Mouse (Mus musculus) left cerebral cortex, adult 8-10 months (tissue): ENCODE measurements around the gene AY074887. TPM values are rescaled to one million over a fixed set of nuclear protein-coding genes. Genes with fewer than 3 reads are reported as not detected.
A peak's percentile ranks its signal among the peaks of the same experiment; 100 is the strongest.
"Not testable (repeated sequence)": the region's sequence is repeated elsewhere in the genome, so short reads cannot be mapped to it uniquely, and the experiment has no call there.

Source experiments
- DNase-seq, 2 experiments: peaks; one replicate each; pipeline ENCODE4 v3.0.0; 2022; ENCODE audit warnings: low spot score in 2 of 2
- total RNA-seq, 4 experiments: library from RNA; stranded (reverse); gene quantifications; 2 replicates each; pipeline ENCODE4 v1.2.4; 2022

AY074887 gene
- not detected for total RNA-seq

DNA sequence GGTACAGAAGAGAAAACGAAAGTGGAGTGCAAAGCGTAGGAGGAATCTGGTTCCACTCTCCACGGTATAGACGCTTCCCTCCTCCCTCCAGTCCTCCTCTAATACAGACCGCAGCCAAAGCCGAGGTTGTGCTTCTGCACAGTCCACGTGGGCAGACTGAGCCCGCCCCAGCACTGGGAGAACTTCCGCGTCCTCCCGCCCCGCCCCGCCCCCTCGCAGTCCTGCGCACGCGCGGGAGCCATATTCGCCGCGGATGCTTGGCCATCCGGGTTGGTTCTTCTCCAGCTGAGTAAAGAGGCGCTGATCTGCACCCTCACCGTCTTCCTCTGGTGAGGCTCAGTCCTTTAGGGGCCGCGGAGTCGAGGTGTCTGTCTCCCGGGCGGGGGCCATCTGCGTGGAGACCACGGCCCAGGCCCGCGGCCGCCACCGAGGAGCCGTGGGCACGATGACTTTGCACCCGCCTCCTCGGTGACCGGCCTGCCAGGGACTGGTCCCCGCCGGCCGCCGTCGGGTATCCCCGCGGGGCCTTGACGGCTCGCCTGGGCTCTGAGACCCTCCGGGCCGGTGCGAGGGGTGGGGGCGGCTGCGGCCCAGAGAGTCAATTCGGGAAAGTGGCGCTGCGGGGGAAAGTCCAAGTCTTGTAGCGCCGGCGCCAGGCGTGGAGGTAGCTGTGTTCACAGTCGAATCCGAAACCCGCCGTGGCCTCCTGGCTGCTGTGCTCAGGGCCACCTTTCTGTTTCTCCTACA lies at the start of gene AY074887, which contains the start of gene Psma4:
Gene AY074887, minus strand, starts transcription at position 424 of the 747 bp plus-strand sequence.
Gene Psma4, plus strand, starts transcription at position 216 of the 747 bp plus-strand sequence.
- DNase-seq = peak; percentile 76 to 82

DNA sequence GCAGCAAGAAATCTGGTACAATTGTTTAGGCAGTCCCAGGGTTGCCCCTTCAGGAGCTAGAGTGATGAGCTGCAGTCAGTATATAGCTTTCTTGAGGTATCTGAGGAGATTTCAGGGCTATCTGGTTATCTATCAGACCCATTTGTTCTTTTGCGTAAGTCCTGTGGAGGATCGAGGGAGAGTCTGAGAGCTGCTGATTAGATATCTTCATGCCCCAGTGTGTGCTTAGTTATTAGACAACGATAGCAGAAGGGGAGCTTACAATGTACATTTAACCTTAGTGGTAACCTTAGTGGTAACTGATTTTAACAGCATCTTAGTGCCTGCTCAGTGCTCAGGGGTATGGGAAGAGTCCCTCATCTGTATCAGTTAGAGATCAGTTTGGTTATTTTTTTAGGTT lies 44.8 kb upstream of the AY074887 start:
- DNase-seq = no peak

DNA sequence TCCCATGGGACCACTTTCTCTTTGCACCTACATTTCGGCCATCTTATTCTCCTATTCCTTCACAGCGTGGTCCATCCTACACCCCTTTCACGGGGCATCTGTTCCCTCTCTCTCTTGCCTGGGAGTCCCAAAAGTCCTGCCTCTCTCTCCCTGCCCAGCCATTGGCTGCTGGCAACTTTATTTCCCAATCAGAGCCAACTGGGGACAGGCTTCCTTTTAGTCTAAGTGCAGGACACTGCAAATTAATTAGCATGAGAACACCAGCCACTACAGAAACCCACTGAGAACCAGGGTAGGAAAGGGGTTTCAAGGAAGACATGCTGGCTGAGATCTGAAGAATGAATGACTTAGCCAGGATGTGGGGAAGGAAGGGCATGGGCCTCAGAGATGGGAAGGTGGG lies 43.6 kb upstream of the AY074887 start:
- DNase-seq = no peak

DNA sequence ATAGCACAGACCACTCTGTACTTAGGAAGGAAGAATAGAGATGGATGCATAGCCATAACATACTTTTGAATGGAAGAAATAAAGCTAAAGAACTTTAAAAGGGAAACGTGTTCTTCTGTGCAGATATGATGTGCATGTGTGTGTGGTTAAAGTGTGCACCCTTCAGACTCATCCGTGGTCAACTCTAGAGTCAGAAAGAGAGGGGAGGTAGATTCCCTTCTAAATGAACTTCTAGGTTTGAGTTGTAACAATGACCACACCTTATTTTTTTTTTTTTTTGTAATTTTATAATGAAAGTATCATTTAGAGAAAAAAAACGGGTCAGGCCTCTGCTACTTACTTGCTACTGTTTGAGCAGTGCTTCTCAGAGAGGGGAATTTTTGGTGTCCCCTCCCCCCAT lies 39.6 kb upstream of the AY074887 start:
- DNase-seq = no peak

DNA sequence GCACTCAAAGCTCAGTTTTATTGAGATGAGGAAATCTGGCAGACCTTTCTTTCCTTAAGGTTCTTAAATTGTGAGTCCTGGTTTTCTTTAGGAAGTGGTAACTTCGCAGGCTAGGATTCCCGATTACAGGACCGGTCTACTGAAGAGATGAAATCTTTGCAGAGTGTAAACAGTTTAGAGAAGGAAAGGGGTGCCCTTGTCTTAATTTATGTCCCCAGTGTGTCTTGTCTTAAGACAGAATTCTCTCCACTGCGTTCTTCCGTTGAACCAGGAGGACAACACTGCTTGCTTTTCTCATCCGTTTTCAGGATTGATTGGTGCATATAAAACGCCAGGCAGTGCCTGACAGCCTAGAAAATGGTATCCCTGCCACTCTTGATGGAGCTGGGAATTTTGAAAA lies 31.6 kb upstream of the AY074887 start:
- DNase-seq = no peak

DNA sequence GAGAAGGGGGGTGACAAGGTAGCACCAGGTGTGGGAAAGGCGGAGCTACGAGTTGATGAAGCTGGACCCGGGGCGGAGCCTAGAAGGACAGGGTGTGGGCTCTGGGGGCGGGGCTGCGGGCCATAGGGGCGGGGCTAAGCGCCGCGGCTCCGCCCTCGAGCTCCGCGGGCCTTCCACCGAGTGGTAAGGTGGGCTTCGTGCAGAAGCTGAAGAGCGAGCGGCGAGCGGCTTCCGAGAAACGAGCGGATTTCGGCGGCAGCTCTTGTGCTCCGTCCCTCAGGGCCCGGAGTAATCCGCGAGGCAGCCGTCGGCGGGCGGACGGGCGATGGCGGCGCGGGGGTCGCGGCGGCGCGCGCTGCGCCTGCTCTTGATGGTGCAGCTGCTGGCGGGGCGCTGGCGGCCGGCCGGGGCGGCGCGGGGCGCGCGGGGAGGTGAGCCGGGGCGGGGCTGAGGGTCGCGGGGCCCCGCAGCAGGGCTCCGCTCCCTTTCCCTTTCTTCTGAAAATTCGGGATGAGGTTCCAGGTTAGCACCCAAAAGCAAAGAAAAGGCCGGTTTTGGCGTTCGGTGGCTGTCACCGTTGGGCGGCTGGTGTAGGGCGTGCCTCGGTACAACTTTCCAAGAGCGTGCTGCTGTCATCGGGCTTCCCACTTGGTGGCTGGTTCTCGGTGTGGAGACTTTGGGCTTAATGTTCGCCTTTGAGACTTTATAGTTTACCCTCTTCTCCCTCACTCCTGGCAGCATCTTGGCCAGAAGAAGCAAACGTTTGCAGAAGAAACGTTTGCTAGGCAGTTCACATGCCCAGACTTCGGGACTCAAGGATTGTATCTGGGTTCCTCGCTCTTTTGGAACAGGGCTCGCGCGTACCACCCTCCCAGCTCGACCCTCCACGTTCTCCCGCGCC lies 30.7 kb upstream of the AY074887 start:
- DNase-seq = no peak

DNA sequence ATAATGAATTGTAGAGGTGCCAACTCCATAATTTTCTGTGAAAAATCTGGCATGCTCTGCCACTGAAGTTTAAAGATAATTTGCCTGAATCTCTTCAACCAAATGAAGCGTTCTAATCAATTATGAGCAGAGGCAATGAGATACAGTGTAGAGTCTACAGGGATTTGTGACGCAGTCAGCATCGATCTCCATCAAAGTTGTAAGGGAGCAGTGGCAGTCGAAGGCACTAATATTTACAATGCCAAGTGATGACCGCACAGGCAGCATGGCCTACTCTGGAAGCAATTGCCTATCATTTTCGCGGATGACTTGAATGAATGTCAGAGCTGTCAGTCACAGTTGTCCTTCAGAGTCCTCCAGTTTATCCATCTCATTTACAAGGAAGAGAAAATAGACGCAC lies 29.9 kb upstream of the AY074887 start, which contains the start of gene Chrna5:
Gene Chrna5, plus strand, starts transcription at position 207 of the 400 bp plus-strand sequence.
- DNase-seq = no peak

DNA sequence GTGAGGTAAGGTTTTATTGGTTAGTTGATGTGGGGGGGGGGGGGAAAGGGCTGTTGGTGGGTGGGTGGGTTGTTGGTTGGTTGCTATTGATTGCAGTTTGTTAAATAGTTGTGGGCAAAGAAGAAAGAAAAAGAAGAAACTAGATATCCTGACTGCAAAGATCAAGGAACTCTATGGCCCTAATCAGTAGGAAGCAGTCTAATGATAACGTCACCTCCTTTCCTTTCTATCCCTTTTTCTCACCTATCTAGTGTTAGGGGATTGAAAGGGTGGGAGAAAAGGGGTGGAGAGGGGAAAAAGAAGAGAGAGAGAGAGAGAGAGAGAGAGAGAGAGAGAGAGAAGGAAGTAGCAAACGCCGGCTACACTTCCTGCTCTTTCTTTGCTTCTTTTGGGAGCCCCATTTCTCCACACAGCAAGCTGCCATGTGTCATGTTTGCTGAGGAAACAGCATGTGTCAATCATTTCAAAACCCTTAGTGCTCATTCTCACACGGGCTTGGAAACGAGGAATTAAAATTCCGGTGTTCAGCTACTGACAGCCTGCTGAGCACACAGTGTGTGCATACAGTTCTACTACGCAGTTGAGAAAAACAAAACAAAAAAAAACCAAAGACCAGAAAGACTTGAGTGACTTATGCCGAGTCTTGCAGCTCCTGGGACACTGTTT lies 19.3 kb upstream of the AY074887 start:
- DNase-seq = no peak

DNA sequence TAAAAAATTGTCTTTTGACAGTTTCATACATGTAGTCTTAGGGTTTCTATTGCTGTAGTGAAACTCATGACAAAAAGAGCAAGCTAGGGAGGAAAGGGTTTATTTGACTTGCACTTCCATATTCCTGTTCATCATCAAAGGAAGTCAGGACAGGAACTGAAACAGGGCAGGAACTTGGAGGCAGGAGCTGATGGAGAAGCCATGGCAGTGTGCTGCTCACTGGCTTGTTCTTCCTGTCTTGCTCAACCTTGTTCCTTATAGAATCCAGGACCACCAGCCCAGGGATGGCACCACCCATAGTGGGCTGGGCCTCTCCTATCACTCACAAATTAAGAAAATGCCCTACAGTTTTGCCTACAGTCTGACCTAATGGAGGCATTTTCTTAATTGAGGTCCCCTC lies 12.9 kb upstream of the AY074887 start:
- DNase-seq = no peak

DNA sequence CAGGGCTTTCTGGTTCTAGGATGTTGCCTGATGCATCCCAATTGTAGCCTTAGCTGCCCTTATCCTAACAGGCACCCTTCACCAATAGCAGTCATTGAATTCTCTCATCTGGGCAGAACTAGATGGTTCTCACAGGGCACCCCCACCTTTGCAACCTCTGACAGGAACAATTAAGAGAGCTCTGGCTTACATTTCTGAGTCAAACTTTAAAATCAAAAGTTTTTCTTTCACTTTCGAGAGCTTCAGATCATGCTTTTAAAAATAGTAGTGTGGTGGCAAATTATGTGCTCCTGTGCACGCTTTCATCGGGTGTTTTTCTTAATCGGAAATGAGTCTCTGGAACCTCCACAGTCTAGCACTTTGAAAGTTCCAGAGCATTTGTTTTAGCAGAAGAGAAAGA lies 10.3 kb upstream of the AY074887 start:
- DNase-seq = no peak

DNA sequence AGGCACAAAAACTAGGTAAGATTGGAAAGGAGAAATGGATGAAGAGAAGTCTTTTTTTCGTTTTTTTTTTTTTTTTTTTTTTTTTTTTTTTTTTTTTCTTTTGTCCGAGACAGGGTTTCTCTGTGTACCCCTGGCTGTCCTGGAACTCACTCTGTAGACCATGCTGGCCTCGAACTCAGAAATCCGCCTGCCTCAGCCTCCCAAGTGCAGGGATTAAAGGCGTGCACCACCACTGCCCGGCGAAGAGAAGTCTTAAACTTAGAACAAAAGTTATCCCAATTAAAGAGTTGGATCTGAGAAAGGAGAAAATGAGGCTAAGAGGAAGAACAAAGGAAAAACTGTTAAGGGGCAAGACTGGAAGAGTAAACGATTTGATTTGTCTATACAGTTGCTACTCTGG lies 636 bp downstream of the AY074887 start:
- not testable (repeated sequence) for DNase-seq

DNA sequence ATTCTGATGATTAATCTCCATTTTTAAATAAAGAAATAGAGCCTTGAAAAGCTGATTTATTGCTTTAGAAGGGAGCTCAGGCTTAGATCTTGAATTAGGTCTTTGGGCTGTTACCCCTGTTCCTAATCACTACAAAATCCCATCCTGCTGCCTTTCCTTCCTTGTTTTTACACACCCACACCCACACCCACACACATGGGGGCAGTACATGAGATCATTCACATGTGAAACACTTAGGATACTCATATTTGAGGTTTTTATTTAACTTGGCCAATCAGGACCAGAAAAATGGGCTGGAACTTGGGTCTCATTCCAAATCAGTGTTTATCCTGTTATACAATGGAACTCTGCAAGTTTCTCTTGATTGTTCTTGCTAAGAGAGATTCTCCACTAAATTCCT lies 1.3 kb downstream of the AY074887 start:
- no peak for DNase-seq

DNA sequence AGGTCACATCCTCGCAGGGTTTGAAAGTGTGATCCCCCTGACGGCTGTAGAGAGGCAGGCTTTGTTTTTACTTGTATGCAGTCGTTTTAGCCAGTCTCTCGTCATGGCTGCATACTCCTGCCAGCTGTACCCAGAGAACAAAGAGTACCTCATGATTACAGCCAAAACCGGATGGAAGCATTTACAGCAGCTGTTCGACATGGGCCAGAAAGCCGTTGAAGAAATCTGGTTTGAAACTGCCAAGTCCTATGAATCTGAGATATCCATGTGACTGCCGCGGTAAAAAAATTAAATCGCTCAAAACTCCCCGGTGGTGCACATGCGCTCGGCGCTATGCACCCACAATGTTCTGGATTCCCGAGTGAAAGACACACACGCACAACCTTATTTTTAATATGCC lies 4.5 kb downstream of the AY074887 start:
- DNase-seq = no peak

DNA sequence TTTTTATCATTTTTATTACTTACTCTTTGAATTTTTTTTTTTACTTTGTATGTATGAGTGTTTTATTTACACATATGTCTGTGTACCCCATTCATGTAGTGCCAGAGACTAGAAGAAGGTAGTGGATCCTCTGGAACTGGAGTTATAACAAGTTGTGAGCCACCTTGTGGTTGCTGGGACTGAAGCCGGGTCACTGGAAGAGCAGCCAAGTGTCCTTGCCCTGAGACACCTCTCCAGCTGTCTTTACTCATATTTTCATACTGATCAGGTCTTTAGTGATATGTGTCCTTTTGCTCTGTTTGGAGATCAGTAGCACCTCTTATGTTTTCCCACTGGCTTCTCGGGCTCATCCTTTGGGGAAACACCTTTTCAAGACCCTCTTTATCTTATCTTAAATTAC lies 6.3 kb downstream of the AY074887 start:
- DNase-seq = no peak

DNA sequence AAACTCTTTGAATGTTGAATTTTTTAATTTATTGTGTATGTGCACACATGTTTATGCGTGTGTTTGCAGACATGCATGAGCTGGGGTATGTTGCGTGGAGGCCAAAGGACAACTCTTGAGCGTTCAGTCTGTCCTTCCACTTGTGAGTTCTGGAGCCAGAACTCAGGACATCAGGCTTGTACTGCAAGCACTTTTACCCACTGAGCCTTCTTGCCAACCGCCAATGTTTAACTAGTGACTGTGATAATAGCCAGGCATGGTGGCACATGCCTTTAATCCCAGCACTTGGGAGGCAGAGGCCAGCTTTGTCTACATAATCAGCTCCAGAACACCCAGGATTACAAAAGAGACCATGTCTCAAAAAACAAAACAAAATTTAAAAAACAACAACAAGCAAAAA lies 8.7 kb downstream of the AY074887 start:
- no peak for DNase-seq

DNA sequence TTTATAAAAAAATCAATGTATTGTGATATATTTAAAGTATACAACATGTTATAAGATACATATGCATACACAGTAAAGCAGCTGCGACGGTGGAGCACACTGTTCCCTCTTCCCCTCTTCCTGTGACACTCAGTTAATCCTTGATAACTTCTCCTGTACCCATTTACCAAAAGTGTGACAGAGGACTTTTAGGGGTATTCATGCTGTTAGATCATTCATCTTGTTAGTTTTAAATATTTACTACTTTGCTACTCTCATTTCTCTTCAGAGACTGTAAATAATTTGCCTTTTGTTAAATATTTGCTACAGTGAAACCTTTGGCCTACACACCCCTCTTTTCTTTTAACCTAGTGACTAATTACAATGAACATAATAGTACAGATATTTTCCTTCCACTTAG lies 18.4 kb downstream of the AY074887 start:
- DNase-seq = no peak

DNA sequence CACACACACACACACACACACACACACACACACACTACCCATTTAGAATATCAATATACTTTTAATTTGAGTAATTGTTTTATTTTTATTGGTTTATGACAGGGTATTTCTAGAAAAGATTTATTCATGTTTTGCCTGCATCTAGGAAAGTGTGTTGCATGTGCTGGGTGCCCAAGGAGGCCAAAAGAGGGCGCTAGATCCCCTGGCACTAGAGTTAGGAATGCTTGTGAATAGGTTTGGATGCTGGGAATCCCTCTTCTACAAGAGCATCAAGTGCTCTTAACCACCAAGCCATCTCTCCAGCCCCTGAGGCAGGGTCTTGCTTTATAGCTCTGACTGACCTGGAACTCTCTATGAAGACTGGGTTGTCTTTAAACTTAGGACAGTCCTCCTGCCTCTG lies 19.0 kb downstream of the AY074887 start:
- DNase-seq = no peak

DNA sequence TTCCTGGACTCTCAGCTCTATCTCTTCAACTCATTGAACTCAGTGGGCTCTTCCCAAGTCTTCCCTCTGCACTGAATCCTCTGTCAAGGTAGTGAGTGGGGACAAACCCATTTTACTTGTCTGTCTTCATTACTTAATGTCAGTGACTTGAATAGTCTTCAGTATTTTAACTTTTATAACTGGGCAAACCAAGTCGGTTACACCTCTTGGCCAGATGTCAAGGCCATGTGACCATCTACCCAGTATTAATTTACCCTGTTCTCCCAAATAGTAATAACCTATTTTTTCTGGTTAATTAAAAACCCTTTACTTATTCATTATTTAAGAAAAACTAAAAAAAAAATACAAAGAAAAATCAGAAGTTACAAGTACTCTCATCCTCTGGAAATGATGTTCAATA lies 20.1 kb downstream of the AY074887 start:
- no peak for DNase-seq

DNA sequence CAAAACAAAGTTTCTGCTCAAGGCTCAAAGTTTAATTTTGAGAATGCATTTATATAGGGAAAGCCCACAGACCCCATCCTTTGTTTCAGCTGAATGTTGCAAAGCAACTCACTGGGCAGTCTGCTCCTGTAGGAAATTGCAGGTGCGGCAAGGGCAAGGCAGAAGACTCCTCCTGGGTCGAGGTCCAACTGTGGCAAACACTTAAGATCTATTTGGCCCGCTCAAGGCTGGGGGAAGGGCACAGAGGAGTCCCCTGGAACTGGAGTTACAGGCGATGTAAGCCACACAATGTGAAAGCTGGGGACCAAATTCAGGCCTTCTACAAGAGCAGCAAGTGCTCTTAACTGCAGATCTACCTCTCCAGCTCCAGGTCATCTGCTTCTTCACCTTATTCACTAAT lies 30.9 kb downstream of the AY074887 start:
- DNase-seq = no peak

DNA sequence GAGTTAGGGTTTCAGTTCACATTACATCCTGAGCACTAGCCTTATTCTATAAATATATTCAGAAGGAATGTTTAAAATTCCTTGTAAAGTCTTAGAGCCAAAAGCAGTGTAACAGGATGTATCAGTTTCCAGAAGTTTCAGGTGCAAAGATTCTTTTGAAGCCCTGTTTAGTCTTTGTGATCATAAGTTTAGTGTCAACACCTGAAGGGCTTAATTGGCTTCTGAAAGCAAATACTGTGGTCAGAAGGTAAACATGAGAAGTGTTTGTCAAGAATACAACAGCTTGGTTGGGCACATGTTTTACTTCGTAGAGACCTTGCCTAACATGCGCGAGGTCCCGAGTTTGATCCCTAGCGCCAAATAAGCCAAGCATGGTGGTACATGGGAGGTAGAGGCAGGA lies 32.0 kb downstream of the AY074887 start:
- DNase-seq = no peak

DNA sequence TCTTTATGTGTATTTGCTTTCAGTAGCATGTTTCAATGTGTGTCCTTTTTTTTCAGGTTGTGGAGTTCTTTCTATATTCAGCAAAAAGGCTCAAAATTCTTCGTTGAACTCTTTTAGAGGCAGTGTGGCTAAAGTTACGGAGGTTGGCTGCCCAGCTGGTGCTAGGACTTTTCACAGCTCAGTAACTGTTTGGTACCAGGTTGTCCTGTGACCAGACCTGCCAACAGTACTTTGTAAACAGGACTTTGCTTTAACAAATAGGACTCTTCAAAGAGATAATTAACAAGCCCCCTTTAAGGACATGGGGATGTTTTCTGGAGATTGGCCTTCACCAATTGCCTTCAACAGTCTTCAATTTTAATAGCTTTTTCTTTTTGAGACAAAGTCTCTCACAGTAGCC lies 32.6 kb downstream of the AY074887 start:
- no peak for DNase-seq
